Mouse (Mus musculus): ENCODE measurements at regions not wholly inside any gene's neighbourhood (a gene's known extent, or its start where the extent isn't known, plus 50 kb on each side); places are given as distances from the start of the nearest gene placed in this dataset.
A peak's percentile ranks its signal among the peaks of the same experiment; 100 is the strongest.

GRCm38 (mm10) chr15:21656322-21656721 is 892.5 kb upstream of the Cdh18 start:
- no peak overlapping the region for H3K27ac ChIP-seq (replicated peaks)
- H3K27me3 ChIP-seq (replicated peaks) = no peaks in the 10 kb centered on the region
- H3K4me1 ChIP-seq = no peaks in the 10 kb centered on the region
- no peaks in the 10 kb centered on the region for H3K9me3 ChIP-seq (replicated peaks)
- ATAC-seq (ENCODE audit: low FRiP score) = no peak
- no peak overlapping the region for H3K9ac ChIP-seq (replicated peaks)
- H3K36me3 ChIP-seq = no peaks in the 10 kb centered on the region
- H3K4me3 ChIP-seq (replicated peaks) = no peak overlapping the region
- no peak overlapping the region for H3K4me2 ChIP-seq

GRCm38 (mm10) chr15:21664180-21664579 is 884.6 kb upstream of the Cdh18 start:
- H3K4me3 ChIP-seq (replicated peaks) = no peak overlapping the region
- ATAC-seq (ENCODE audit: low FRiP score) = 0 out of 2 replicates have a peak, but pooled peaks have one; percentile 50
- no peak overlapping the region for H3K9ac ChIP-seq (replicated peaks)
- H3K27me3 ChIP-seq (replicated peaks) = no peaks in the 10 kb centered on the region
- H3K4me2 ChIP-seq = no peak overlapping the region
- no peaks in the 10 kb centered on the region for H3K36me3 ChIP-seq
- H3K4me1 ChIP-seq = no peaks in the 10 kb centered on the region
- H3K27ac ChIP-seq (replicated peaks) = no peak overlapping the region
- WGBS = 69% methylated on average over 4 of the region's 4 CpGs
- H3K9me3 ChIP-seq (replicated peaks) = no peaks in the 10 kb centered on the region

GRCm38 (mm10) chr15:21669760-21670159 is 879.1 kb upstream of the Cdh18 start:
- no peak overlapping the region for H3K9ac ChIP-seq (replicated peaks)
- no peak for ATAC-seq (ENCODE audit: low FRiP score)

GRCm38 (mm10) chr15:21684138-21684537 is 864.7 kb upstream of the Cdh18 start:
- 75% methylated on average over 2 of the region's 2 CpGs for WGBS
- Histone ChIP-seq H3K4me3 (replicated peaks) (no peak overlapping the region), H3K4me1 (no peaks in the 10 kb centered on the region), H3K9ac (replicated peaks) (no peak overlapping the region), H3K27ac (replicated peaks) (no peak overlapping the region), H3K27me3 (replicated peaks) (no peaks in the 10 kb centered on the region), H3K9me3 (replicated peaks) (no peaks in the 10 kb centered on the region), H3K36me3 (no peaks in the 10 kb centered on the region), H3K4me2 (no peak overlapping the region)
- no peak for ATAC-seq (ENCODE audit: low FRiP score)

More at GRCm38 (mm10) chr15:21669760-21670159, 879.1 kb upstream of the Cdh18 start:
- Histone ChIP-seq H3K27me3 (replicated peaks) (no peaks in the 10 kb centered on the region), H3K4me2 (no peak overlapping the region), H3K4me1 (no peaks in the 10 kb centered on the region), H3K4me3 (replicated peaks) (no peak overlapping the region), H3K36me3 (no peaks in the 10 kb centered on the region), H3K27ac (replicated peaks) (no peak overlapping the region), H3K9me3 (replicated peaks) (no peaks in the 10 kb centered on the region)

All from neural tube, embryonic 15.5 days (tissue).